Mouse (Mus musculus) cerebellum, adult 2 months (tissue): ENCODE measurements at regions not wholly inside any gene's neighbourhood (a gene's known extent, or its start where the extent isn't known, plus 50 kb on each side); places are given as distances from the start of the nearest gene placed in this dataset.
A peak's percentile ranks its signal among the peaks of the same experiment; 100 is the strongest.

Source experiments
- DNase-seq, 2 experiments: peaks; one replicate each; pipeline ENCODE4 v3.0.0; 2021
- H3K27ac ChIP-seq: fragments of 200-500 bp; 2 replicates; pipeline ENCODE4 v1.5.1; 2012; ENCODE audit warnings: low read length, control low read depth, inconsistent platforms; ENCODE audit not compliant: insufficient read depth
- H3K27me3 ChIP-seq: fragments of 200-500 bp; 2 replicates; pipeline ENCODE4 v1.6.1; 2012; ENCODE audit warnings: inconsistent platforms, mild to moderate bottlenecking, low read length, moderate library complexity; ENCODE audit not compliant: control insufficient read depth, insufficient read depth
- H3K4me1 ChIP-seq: fragments of 200-500 bp; 2 replicates; pipeline ENCODE4 v1.6.1; 2011; ENCODE audit warnings: low read length; ENCODE audit not compliant: control insufficient read depth, insufficient read depth
- H3K4me3 ChIP-seq: fragments of 200-500 bp; replicated peaks from 2 replicates; pipeline ENCODE3; 2011; ENCODE audit warnings: mild to moderate bottlenecking, low read depth, low read length, control low read depth; ENCODE audit not compliant: insufficient read depth
- CTCF ChIP-seq: fragments of 200-500 bp; IDR thresholded peaks from 2 replicates; pipeline ENCODE4 v1.5.1; 2011; ENCODE audit warnings: low read depth, mild to moderate bottlenecking, control low read depth, low read length, moderate library complexity, borderline replicate concordance; ENCODE audit not compliant: insufficient read depth
- POLR2A ChIP-seq: fragments of 200-500 bp; IDR thresholded peaks from 2 replicates; pipeline ENCODE4 v1.6.1; 2011; ENCODE audit warnings: low read length, control low read depth, borderline replicate concordance; ENCODE audit not compliant: insufficient read depth
- WGBS: fragments of 180-500 bp; shearing (Covaris S2); methylation state at CpG from one replicate; pipeline ENCODE4 v1.1.7; 2018; 5-methylcytosine and 5-hydroxymethylcytosine counted together

DNA sequence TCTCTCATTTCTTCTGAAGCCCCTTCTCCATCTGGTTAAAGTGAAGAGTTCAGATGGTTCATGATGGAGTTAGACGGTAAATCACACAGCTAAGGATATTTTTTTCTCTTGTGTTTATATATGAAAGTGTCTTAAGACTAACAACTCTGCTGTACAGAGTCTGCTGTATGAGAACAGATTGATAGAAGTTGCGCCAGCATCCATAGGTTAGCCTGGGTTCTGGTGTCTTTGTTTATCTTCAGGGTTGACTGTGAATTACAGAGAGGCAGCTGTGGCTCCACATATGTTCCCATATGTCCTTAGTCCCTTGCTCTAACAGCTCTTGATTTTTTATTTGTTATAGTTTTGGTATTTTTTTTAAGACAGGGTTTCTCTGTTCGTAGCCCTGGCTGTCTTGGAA is 334.9 kb upstream of the Api5 start:
- WGBS: 87% methylated on average over 3 of the region's 3 CpGs
- Histone ChIP-seq H3K27ac (no peak overlapping the region), H3K27me3 (no peaks in the 10 kb centered on the region)

DNA sequence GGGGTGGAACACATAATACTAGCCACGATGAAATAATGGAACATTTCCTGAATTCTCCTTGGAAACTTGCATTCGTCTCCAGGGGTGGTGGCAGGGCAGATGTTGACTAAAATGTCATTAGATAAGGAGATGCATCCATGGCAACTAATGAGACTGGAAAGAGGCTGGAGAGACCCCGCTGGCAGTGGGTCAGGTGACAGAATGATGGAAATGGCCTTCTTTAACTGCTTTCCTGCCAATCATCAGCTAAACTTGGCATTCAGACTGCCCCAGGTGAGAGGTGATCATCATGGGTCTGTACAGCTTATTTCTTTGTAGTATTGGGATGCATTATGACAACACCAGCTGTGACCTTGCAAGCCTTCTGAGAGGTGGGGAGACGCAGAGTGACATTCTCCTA is 334.3 kb upstream of the Api5 start:
- TF ChIP-seq CTCF (no peak), POLR2A (no peak)
- no peak for DNase-seq
- Histone ChIP-seq H3K27ac (no peak overlapping the region), H3K4me1 (no peaks in the 10 kb centered on the region), H3K4me3 (no peak overlapping the region), H3K27me3 (no peaks in the 10 kb centered on the region)
- 37% methylated on average over 4 of the region's 4 CpGs for WGBS

More for the DNA sequence above, 334.9 kb upstream of the Api5 start:
- no peak overlapping the region for H3K4me3 ChIP-seq
- DNase-seq: no peak
- no peaks in the 10 kb centered on the region for H3K4me1 ChIP-seq
- TF ChIP-seq POLR2A: no peak

DNA sequence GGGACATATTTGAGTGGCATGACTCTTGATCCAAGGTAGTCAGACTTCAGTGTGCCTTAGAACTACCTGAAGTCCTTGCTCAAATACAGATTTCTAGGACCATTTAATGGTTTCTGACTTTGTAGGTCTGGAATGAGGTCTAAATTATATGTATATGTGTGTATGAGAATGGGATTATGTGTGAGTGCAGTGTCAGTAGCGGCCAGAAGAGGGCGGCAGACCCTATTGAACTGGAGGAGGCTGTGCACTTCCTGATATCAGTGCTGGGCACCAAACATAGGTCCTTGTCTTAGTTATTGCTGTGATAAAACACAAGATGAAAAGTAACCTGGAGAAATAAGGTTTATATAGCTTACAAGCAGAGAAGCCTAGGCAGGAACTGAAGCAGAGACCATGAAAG is 328.6 kb upstream of the Api5 start:
- TF ChIP-seq CTCF (no peak), POLR2A (no peak)
- H3K4me3 ChIP-seq: no peak overlapping the region
- 96% methylated on average over 2 of the region's 2 CpGs for WGBS

DNA sequence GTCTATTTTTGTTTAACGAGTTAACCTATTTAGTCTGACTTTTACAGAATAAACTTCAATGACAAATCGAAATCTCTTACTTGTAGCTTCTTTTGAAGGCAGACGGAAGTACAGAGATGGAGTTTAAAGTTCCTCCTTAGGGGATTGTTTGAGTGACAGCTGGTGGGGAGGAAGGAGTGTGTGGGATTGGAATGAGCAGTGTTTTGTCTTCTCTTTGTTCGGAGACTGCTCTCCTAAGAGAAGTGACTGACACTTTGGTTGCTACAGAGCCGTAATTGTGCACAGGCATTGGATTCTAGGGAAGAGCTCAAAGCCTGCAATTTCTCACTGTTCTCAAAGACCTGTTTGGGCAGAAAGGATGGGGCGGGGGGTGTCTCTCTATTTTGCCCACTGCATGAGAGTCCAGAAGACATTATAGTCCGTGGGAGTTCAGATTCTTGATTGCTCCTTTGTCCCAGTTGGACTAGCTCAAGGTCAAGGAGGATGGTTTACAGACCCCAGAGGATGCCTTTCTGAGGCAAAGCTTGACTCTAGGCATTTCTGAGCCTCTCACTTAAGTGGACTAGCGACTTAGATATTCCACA is 327.0 kb upstream of the Api5 start:
- H3K4me1 ChIP-seq: no peaks in the 10 kb centered on the region
- no peak overlapping the region for H3K27ac ChIP-seq
- no peaks in the 10 kb centered on the region for H3K27me3 ChIP-seq
- DNase-seq: no peak
- TF ChIP-seq CTCF: no peak
- TF ChIP-seq POLR2A: no peak
- 35% methylated on average over 8 of the region's 8 CpGs for WGBS
- no peak overlapping the region for H3K4me3 ChIP-seq

More for the DNA sequence above, 328.6 kb upstream of the Api5 start:
- Histone ChIP-seq H3K4me1 (no peaks in the 10 kb centered on the region), H3K27me3 (no peaks in the 10 kb centered on the region), H3K27ac (no peak overlapping the region)
- DNase-seq: no peak

DNA sequence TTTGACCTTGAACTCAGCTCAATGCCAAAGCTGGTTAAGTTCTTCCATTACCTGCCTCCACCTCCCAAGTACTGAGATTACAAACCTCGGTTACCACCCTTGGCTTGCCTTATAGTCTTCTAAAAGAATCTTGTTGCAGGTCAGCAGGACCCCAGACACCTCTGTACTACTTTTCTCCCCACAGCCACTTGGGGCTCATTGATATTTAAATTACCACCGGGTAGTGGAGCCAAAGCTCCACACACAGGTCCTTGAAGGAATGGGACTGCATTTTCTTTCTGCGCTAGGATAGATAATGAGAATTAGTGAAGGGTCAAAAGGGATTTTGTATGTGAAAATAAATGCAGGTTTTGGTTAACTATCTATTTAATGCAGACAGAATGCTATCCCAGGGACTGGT is 326.5 kb upstream of the Api5 start:
- TF ChIP-seq POLR2A (no peak), CTCF (no peak)
- no peak overlapping the region for H3K27ac ChIP-seq
- no peaks in the 10 kb centered on the region for H3K4me1 ChIP-seq
- H3K4me3 ChIP-seq: no peak overlapping the region
- DNase-seq: no peak
- 31% methylated on average over 3 of the region's 3 CpGs for WGBS
- H3K27me3 ChIP-seq: no peaks in the 10 kb centered on the region

DNA sequence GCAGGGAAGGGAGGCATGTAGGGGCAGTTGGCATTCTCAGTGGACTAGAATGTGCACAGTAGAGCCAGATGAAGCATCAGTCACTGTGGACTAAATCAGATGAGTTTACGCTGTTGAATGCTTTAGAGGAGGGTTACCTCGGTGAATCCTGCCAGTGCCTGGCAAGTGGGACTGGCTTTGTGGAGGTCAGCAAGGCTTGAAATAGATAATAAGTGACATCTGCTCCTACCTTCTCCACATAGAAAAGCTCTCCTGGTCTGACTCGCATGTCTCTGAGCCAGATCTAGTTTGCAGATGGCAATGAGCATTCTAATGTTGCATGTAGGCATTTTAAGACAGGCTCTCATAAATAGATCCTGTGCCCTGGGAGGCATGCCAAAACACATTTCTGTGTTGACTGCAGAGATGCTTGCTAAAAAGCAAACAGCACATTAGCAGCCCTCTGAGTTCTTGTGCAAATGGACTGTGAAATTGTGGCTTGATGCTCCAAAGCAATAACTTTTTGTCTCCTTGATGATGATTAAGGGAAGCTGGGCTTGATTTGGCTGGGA is 310.3 kb upstream of the Api5 start:
- WGBS: 5% methylated on average over 3 of the region's 3 CpGs
- DNase-seq: peak; percentile 40 to 59
- Histone ChIP-seq H3K4me3 (no peak overlapping the region), H3K27ac (no peak overlapping the region), H3K4me1 (peaks cover 7% of the 10 kb centered on the region), H3K27me3 (no peaks in the 10 kb centered on the region)
- TF ChIP-seq CTCF (no peak), POLR2A (no peak)

DNA sequence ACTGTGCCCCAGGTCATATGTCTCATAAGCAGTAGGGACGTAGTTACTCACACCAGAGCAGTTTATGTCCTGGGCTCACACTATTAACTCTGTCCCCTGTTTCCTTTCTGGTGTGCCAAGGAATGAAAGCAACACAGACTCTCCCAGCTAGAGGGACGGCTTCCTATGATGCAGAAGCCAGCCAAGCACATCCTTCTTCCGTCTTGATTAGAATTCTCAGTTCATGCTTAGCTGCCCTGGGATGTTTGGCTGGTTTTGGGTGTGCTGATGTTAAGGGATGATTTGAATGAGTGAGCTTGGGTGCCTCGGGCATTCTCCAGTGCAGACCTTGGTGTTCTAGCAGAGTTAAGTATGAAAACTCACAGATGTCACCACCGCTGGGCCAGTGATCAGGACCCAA is 291.9 kb upstream of the Api5 start:
- no peak overlapping the region for H3K27ac ChIP-seq
- 55% methylated on average over 5 of the region's 5 CpGs for WGBS
- H3K4me1 ChIP-seq: no peaks in the 10 kb centered on the region
- TF ChIP-seq POLR2A: no peak
- TF ChIP-seq CTCF: no peak
- no peak for DNase-seq
- H3K27me3 ChIP-seq: no peaks in the 10 kb centered on the region
- H3K4me3 ChIP-seq: no peak overlapping the region

DNA sequence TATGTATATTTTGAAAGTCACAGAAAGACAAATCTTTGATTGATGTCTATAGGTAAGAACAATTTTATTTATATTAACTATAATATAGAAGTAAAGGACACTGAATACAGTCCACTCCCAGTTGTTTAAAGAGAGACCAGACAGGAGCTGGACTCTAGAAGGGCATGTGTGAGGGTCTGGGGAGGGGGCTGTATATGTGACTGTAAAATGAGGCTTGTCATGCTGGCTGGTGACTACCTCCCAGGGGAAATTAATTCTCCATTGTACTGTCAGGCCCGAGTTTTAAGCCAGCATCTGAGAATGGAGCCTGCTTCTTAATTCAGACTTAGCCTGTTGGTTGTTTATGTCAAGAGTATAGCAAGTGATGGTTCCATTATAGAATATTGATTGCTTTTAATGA is 261.4 kb upstream of the Api5 start:
- DNase-seq: no peak
- WGBS: 9% methylated on average over 1 of the region's 1 CpGs
- TF ChIP-seq CTCF (no peak), POLR2A (no peak)
- Histone ChIP-seq H3K4me1 (no peaks in the 10 kb centered on the region), H3K27me3 (no peaks in the 10 kb centered on the region), H3K27ac (no peak overlapping the region), H3K4me3 (no peak overlapping the region)

DNA sequence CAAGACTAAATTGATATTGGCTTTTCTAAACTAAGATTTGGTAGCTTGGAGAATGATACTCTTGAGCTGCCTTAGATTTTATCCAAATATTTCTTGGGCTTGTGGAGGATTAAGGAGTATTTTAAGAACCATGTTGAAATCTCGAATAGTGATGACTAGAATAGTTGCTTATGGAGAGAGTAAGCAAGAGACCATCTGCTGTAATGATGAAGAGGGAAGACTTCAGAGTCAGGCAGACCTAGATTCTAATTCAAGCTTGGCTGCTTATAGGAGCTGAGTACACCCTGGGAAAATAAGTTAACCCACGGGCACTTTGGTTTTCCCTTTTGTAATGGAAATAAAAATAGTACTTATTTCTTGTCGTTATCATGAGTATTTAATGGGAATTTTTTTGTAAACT is 257.3 kb upstream of the Api5 start:
- Histone ChIP-seq H3K27me3 (no peaks in the 10 kb centered on the region), H3K4me1 (no peaks in the 10 kb centered on the region), H3K4me3 (no peak overlapping the region), H3K27ac (no peak overlapping the region)
- DNase-seq: no peak
- 85% methylated on average over 3 of the region's 3 CpGs for WGBS
- TF ChIP-seq CTCF (no peak), POLR2A (no peak)
